Mouse (Mus musculus) spleen, adult 2 months (tissue): ENCODE data around the gene Cited4.

Source experiments
- CTCF ChIP-seq: fragments of 200-500 bp; IDR thresholded peaks from 2 replicates; pipeline ENCODE4 v1.5.1; 2011; ENCODE audit warnings: mild to moderate bottlenecking, inconsistent platforms; ENCODE audit not compliant: insufficient read depth, insufficient read length, insufficient replicate concordance; ENCODE audit errors: extremely low read depth
- POLR2A ChIP-seq: fragments of 200-500 bp; IDR thresholded peaks from 2 replicates; pipeline ENCODE4 v1.6.1; 2011; ENCODE audit warnings: low read depth, low read length, inconsistent platforms

GRCm38 (mm10) chr4:120627728-120628127 lies 38.6 kb upstream of the Cited4 start:
- TF ChIP-seq POLR2A (no peak), CTCF (no peak)
